Mouse (Mus musculus) c-Kit-positive CD71-negative TER-119-negative erythroid progenitor cells, embryonic 14.5 days (primary cell): Measurements from ENCODE around the gene Rp9.

Experiments used
- DNase-seq: peaks from one replicate; pipeline ENCODE4 v3.0.0-alpha.2; 2013; ENCODE audit warnings: low read depth

Rp9 gene

DNA sequence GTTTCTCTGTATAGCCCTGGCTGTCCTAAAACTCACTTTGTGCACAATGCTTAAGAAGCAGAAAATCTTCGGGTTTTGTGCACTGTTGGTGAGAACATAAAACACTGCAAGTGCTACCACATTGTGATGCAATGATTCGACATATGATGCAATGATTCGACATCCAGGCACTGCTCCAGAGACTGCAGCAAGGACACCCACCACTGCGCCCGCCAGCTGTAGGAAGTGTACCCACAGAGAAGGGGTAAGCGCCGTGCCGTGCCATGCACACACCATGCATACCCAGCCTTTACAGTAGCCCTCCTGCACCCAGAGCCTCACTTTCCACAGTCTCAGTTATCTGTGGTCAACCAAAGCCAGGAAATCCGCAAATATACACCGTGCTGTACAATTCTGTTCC is 102.9 kb downstream of the Rp9 start:
- no peak for DNase-seq

DNA sequence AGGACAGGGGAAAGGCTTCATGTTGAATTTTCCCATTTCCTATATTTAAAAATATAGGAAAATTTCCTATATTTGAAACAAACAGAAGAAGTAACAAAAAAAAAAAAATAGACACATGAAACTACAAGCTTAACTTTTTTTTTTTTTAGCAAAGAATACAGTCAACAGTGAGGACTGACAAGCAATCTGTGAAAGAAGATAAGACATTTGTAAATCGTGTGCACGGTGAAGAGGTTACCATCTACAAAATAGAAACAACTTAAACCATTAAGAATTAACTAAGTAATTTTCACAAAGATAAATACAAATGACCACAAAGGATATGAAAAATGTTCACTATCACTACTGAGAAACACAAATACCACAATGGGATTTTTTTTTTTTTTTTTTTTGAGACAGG is 103.3 kb downstream of the Rp9 start:
- DNase-seq: no peak
